Mouse (Mus musculus) limb, embryonic 12.5 days (tissue): Measurements from ENCODE around the gene Dcaf1. TPM values are rescaled to one million over a fixed set of nuclear protein-coding genes. Genes with fewer than 3 reads are reported as not detected.

Experiments used
- ATAC-seq: fragments of 200-750 bp; cut with Nextera tagmentation; 2 replicates; pipeline ENCODE4 v1.8.0; 2017; ENCODE audit warnings: low read depth, moderate TSS enrichment; ENCODE audit not compliant: insufficient number of reproducible peaks, insufficient read depth, low FRiP score, low TSS enrichment
- H3K27ac ChIP-seq: fragments of 300-500 bp; sonication (generic); 2 replicates; pipeline ENCODE4 v1.5.1; 2016; ENCODE audit warnings: mild to moderate bottlenecking, moderate library complexity
- H3K27me3 ChIP-seq: fragments of 300-500 bp; sonication (generic); 2 replicates; pipeline ENCODE4 v1.6.1; 2016; ENCODE audit warnings: mild to moderate bottlenecking, moderate library complexity
- H3K36me3 ChIP-seq: fragments of 300-500 bp; sonication (generic); 2 replicates; pipeline ENCODE4 v1.6.1; 2016; ENCODE audit warnings: mild to moderate bottlenecking, moderate library complexity
- H3K4me1 ChIP-seq: fragments of 300-500 bp; sonication (generic); replicated peaks from 2 replicates; pipeline ENCODE4 v1.6.1; 2016
- H3K4me2 ChIP-seq: fragments of 300-500 bp; sonication (generic); 2 replicates; pipeline ENCODE4 v1.6.1; 2016; ENCODE audit warnings: mild to moderate bottlenecking, moderate library complexity
- H3K4me3 ChIP-seq: fragments of 300-500 bp; sonication (generic); replicated peaks from 2 replicates; pipeline ENCODE4 v1.5.1; 2016; ENCODE audit warnings: mild to moderate bottlenecking
- H3K9ac ChIP-seq: fragments of 300-500 bp; sonication (generic); replicated peaks from 2 replicates; pipeline ENCODE4 v1.6.1; 2016; ENCODE audit warnings: mild to moderate bottlenecking, moderate library complexity
- H3K9me3 ChIP-seq: fragments of 300-500 bp; sonication (generic); 2 replicates; pipeline ENCODE4 v1.6.1; 2016; ENCODE audit warnings: mild to moderate bottlenecking, moderate library complexity
- WGBS: fragments of 180-500 bp; shearing (Covaris S2); methylation state at CpG from one replicate; pipeline ENCODE4 v1.1.7; 2016; 5-methylcytosine and 5-hydroxymethylcytosine counted together
- polyA plus RNA-seq: library from polyadenylated mRNA; unstranded; fragments of >200 nt; fragmentation: Nextera tagmentation; extraction: Ambion mirVana; gene quantifications from 2 replicates; pipeline ENCODE4 v1.2.1, GENCODE M21; 2016

Gene Dcaf1
- polyA plus RNA-seq = 22.3 and 24.9 TPM in 2 replicates

GRCm38 (mm10) chr9:106821618-106822380 lies at the start of gene Dcaf1:
TSS of gene Dcaf1 (plus strand) at chr9:106821874.
- Histone ChIP-seq H3K27me3 (no peaks in the 10 kb centered on the region), H3K9me3 (0 out of 2 replicates have a peak, but pooled peaks cover 3% of the 10 kb centered on the region), H3K27ac (peak within 1 kb of the TSS; percentile 95), H3K36me3 (no peaks in the 10 kb centered on the region), H3K4me3 (peak within 1 kb of the TSS; percentile 96), H3K9ac (peak within 1 kb of the TSS; percentile 93), H3K4me1 (no peaks in the 10 kb centered on the region), H3K4me2 (peak within 1 kb of the TSS; percentile 61)
- under 1% methylated on average over 44 of the region's 71 CpGs for WGBS
- peak; percentile 96 for ATAC-seq

GRCm38 (mm10) chr9:106776116-106776515 lies 45.6 kb upstream of the Dcaf1 start:
- no peak for ATAC-seq
- 94% methylated on average over 1 of the region's 1 CpGs for WGBS
- no peak overlapping the region for H3K4me2 ChIP-seq
- H3K4me3 ChIP-seq = no peak overlapping the region
- H3K4me1 ChIP-seq = no peaks in the 10 kb centered on the region; the same call in 1 of the 2 replicates
- 0 out of 2 replicates have a peak, but pooled peaks cover 4% of the 10 kb centered on the region for H3K36me3 ChIP-seq
- no peaks in the 10 kb centered on the region for H3K9me3 ChIP-seq
- H3K9ac ChIP-seq = no peak overlapping the region
- H3K27me3 ChIP-seq = no peaks in the 10 kb centered on the region
- H3K27ac ChIP-seq = no peak overlapping the region

- WGBS = 86% methylated on average over 3 of the region's 3 CpGs
- H3K27me3 ChIP-seq = no peaks in the 10 kb centered on the region
- no peaks in the 10 kb centered on the region for H3K9me3 ChIP-seq
- no peak overlapping the region for H3K4me2 ChIP-seq
- no peak overlapping the region for H3K27ac ChIP-seq
- ATAC-seq = no peak
- no peak overlapping the region for H3K4me3 ChIP-seq
- H3K4me1 ChIP-seq = no peaks in the 10 kb centered on the region; the same call in 1 of the 2 replicates
- 0 out of 2 replicates have a peak, but pooled peaks cover 4% of the 10 kb centered on the region for H3K36me3 ChIP-seq
- no peak overlapping the region for H3K9ac ChIP-seq
Observed at GRCm38 (mm10) chr9:106777423-106777822, 44.3 kb upstream of the Dcaf1 start.

GRCm38 (mm10) chr9:106778319-106778718 lies 43.4 kb upstream of the Dcaf1 start:
- 0 out of 2 replicates have a peak, but pooled peaks cover 4% of the 10 kb centered on the region for H3K36me3 ChIP-seq
- H3K9me3 ChIP-seq = no peaks in the 10 kb centered on the region
- H3K4me2 ChIP-seq = no peak overlapping the region
- 87% methylated on average over 4 of the region's 4 CpGs for WGBS
- H3K4me1 ChIP-seq = no peaks in the 10 kb centered on the region; the same call in 1 of the 2 replicates
- no peak overlapping the region for H3K4me3 ChIP-seq
- no peak overlapping the region for H3K27ac ChIP-seq
- no peak for ATAC-seq
- no peaks in the 10 kb centered on the region for H3K27me3 ChIP-seq
- no peak overlapping the region for H3K9ac ChIP-seq

- no peak overlapping the region for H3K4me2 ChIP-seq
- H3K9me3 ChIP-seq = no peaks in the 10 kb centered on the region
- no peak overlapping the region for H3K9ac ChIP-seq
- WGBS = 86% methylated on average over 3 of the region's 3 CpGs
- 0 out of 2 replicates have a peak, but pooled peaks cover 4% of the 10 kb centered on the region for H3K36me3 ChIP-seq
- H3K4me3 ChIP-seq = no peak overlapping the region
- no peak overlapping the region for H3K27ac ChIP-seq
- ATAC-seq = no peak
- H3K4me1 ChIP-seq = no peaks in the 10 kb centered on the region; the same call in 1 of the 2 replicates
- H3K27me3 ChIP-seq = no peaks in the 10 kb centered on the region
Observed at GRCm38 (mm10) chr9:106780086-106780485, 41.6 kb upstream of the Dcaf1 start.

- no peak for ATAC-seq
- WGBS = 95% methylated on average over 2 of the region's 2 CpGs
- H3K9ac ChIP-seq = no peak overlapping the region
Observed at GRCm38 (mm10) chr9:106783554-106783953, 38.1 kb upstream of the Dcaf1 start.

GRCm38 (mm10) chr9:106785206-106785605 lies 36.5 kb upstream of the Dcaf1 start:
- 83% methylated on average over 3 of the region's 3 CpGs for WGBS
- ATAC-seq = no peak
- Histone ChIP-seq H3K9me3 (no peaks in the 10 kb centered on the region), H3K4me3 (no peak overlapping the region), H3K27me3 (no peaks in the 10 kb centered on the region), H3K36me3 (no peaks in the 10 kb centered on the region), H3K27ac (no peak overlapping the region), H3K4me1 (peaks cover 9% of the 10 kb centered on the region), H3K9ac (no peak overlapping the region), H3K4me2 (no peak overlapping the region)

More at GRCm38 (mm10) chr9:106783554-106783953, 38.1 kb upstream of the Dcaf1 start:
- H3K9me3 ChIP-seq = no peaks in the 10 kb centered on the region
- peaks cover 9% of the 10 kb centered on the region for H3K4me1 ChIP-seq
- H3K4me3 ChIP-seq = no peak overlapping the region
- H3K4me2 ChIP-seq = no peak overlapping the region
- H3K27ac ChIP-seq = no peak overlapping the region
- H3K36me3 ChIP-seq = 0 out of 2 replicates have a peak, but pooled peaks cover under 1% of the 10 kb centered on the region
- H3K27me3 ChIP-seq = no peaks in the 10 kb centered on the region

GRCm38 (mm10) chr9:106787979-106788811 lies 33.5 kb upstream of the Dcaf1 start:
- 6% methylated on average over 23 of the region's 23 CpGs for WGBS
- Histone ChIP-seq H3K4me1 (peaks cover 9% of the 10 kb centered on the region; the same call in 1 of the 2 replicates), H3K9me3 (no peaks in the 10 kb centered on the region), H3K27me3 (peaks cover 5% of the 10 kb centered on the region; the same call in 1 of the 2 replicates), H3K4me3 (peak overlapping the region; percentile 99), H3K4me2 (peak overlapping the region; percentile 87), H3K27ac (peak overlapping the region; percentile 93), H3K9ac (peak overlapping the region; percentile 98), H3K36me3 (no peaks in the 10 kb centered on the region)
- ATAC-seq = peak; percentile 53; the same call in 1 of the 2 replicates

- peaks cover 9% of the 10 kb centered on the region; the same call in 1 of the 2 replicates for H3K4me1 ChIP-seq
- H3K36me3 ChIP-seq = no peaks in the 10 kb centered on the region
- WGBS = under 1% methylated on average over 47 of the region's 49 CpGs
- peak within 1 kb of the TSS; percentile 87 for H3K4me2 ChIP-seq
- peak within 1 kb of the TSS; percentile 93 for H3K27ac ChIP-seq
- peaks cover 5% of the 10 kb centered on the region; the same call in 1 of the 2 replicates for H3K27me3 ChIP-seq
- peak within 1 kb of the TSS; percentile 98 for H3K9ac ChIP-seq
- H3K4me3 ChIP-seq = peak within 1 kb of the TSS; percentile 99
- peak; percentile 79 for ATAC-seq
- H3K9me3 ChIP-seq = no peaks in the 10 kb centered on the region
Observed at GRCm38 (mm10) chr9:106788812-106789321, 32.8 kb upstream of the Dcaf1 start, which contains the start of gene Rad54l2. TSS of gene Rad54l2 (minus strand) at chr9:106789194.

- no peak for ATAC-seq
- H3K9me3 ChIP-seq = no peaks in the 10 kb centered on the region
- 23% methylated on average over 10 of the region's 10 CpGs for WGBS
- H3K9ac ChIP-seq = peak overlapping the region; percentile 98; the same call in 1 of the 2 replicates
- H3K4me3 ChIP-seq = peak overlapping the region; percentile 99
- no peaks in the 10 kb centered on the region for H3K36me3 ChIP-seq
- H3K4me1 ChIP-seq = peaks cover 9% of the 10 kb centered on the region; the same call in 1 of the 2 replicates
- peak overlapping the region; percentile 87 for H3K4me2 ChIP-seq
- H3K27ac ChIP-seq = no peak overlapping the region
- peaks cover 5% of the 10 kb centered on the region; the same call in 1 of the 2 replicates for H3K27me3 ChIP-seq
Observed at GRCm38 (mm10) chr9:106789363-106789762, 32.3 kb upstream of the Dcaf1 start.
